Mouse (Mus musculus) kidney, postnatal 0 days (tissue): Measurements from ENCODE around the gene Lman2l. TPM values are rescaled to one million over a fixed set of nuclear protein-coding genes. Genes with fewer than 3 reads are reported as not detected.

Experiments
- ATAC-seq: fragments of 200-750 bp; cut with Nextera tagmentation; replicated peaks from 2 replicates; pipeline ENCODE4 v1.8.0; 2017; ENCODE audit warnings: low read depth, moderate number of reproducible peaks, moderate TSS enrichment, moderate library complexity; ENCODE audit not compliant: low FRiP score
- DNase-seq: peaks from one replicate; pipeline ENCODE4 v3.0.0-alpha.2; 2016; ENCODE audit warnings: low spot score
- H3K27ac ChIP-seq: fragments of 300-500 bp; sonication (generic); 2 replicates; pipeline ENCODE4 v1.5.1; 2014; ENCODE audit warnings: mild to moderate bottlenecking
- H3K27me3 ChIP-seq: fragments of 300-500 bp; sonication (generic); 2 replicates; pipeline ENCODE4 v1.6.1; 2014; ENCODE audit warnings: low read length, mixed read lengths; ENCODE audit not compliant: insufficient read depth
- H3K36me3 ChIP-seq: fragments of 300-500 bp; sonication (generic); 2 replicates; pipeline ENCODE4 v1.6.1; 2014; ENCODE audit warnings: low read length, mixed read lengths; ENCODE audit not compliant: insufficient read depth
- H3K4me1 ChIP-seq: fragments of 300-500 bp; sonication (generic); replicated peaks from 2 replicates; pipeline ENCODE4 v1.6.1; 2014; ENCODE audit warnings: antibody characterized with exemption, low read length, mixed read lengths; ENCODE audit not compliant: insufficient read depth
- H3K4me2 ChIP-seq: fragments of 300-500 bp; sonication (generic); 2 replicates; pipeline ENCODE4 v1.6.1; 2014; ENCODE audit warnings: mild to moderate bottlenecking, low read length, moderate library complexity, mixed read lengths
- H3K4me3 ChIP-seq: fragments of 300-500 bp; sonication (generic); replicated peaks from 2 replicates; pipeline ENCODE4 v1.5.1; 2014; ENCODE audit warnings: low read depth, low read length
- H3K9ac ChIP-seq: fragments of 300-500 bp; sonication (generic); 2 replicates; pipeline ENCODE4 v1.6.1; 2014; ENCODE audit warnings: low read depth, low read length
- H3K9me3 ChIP-seq: fragments of 300-500 bp; sonication (generic); replicated peaks from 2 replicates; pipeline ENCODE4 v1.6.1; 2016; ENCODE audit warnings: low read length, inconsistent platforms, mixed read lengths
- CTCF ChIP-seq: IDR thresholded peaks from 2 replicates; pipeline ENCODE4 v1.5.1; 2016; ENCODE audit warnings: antibody characterized with exemption, low read depth, mild to moderate bottlenecking, moderate library complexity
- WGBS: fragments of 180-500 bp; shearing (Covaris S2); extraction: QIAGEN DNeasy Blood & Tissue Kit; methylation state at CpG from one replicate; pipeline ENCODE4 v1.1.7; 2014; 5-methylcytosine and 5-hydroxymethylcytosine counted together
- polyA plus RNA-seq: library from polyadenylated mRNA; unstranded; fragments of >200 nt; fragmentation: Nextera tagmentation; extraction: Ambion mirVana; gene quantifications from 2 replicates; pipeline ENCODE4 v1.2.1, GENCODE M21; 2015

The Lman2l gene
- polyA plus RNA-seq, result 35.9 and 38.3 TPM in 2 replicates

- no peaks in the 10 kb centered on the region for H3K9me3 ChIP-seq
- DNase-seq (peak; percentile 99), ATAC-seq (peak; percentile 99)
- peak; percentile 23; the same call in 1 of the 2 replicates for TF ChIP-seq CTCF
- 0 out of 2 replicates have a peak, but pooled peaks cover 4% of the 10 kb centered on the region for H3K4me1 ChIP-seq
- 0 out of 2 replicates have a peak, but pooled peaks cover 2% of the 10 kb centered on the region for H3K36me3 ChIP-seq
- WGBS, result under 1% methylated on average over 57 of the region's 57 CpGs
- peak within 1 kb of the TSS; percentile 87 for H3K27ac ChIP-seq
- no peaks in the 10 kb centered on the region for H3K27me3 ChIP-seq
- peak within 1 kb of the TSS; percentile 81 for H3K9ac ChIP-seq
- H3K4me2 ChIP-seq, result peak within 1 kb of the TSS; percentile 91
- H3K4me3 ChIP-seq, result peak within 1 kb of the TSS; percentile 91
Measured at GRCm38 (mm10) chr1:36444471-36445464, at the start of gene Lman2l. TSS of gene Lman2l (minus strand) at chr1:36445271.

- Histone ChIP-seq H3K9me3 (no peaks in the 10 kb centered on the region), H3K27me3 (no peaks in the 10 kb centered on the region), H3K27ac (no peak overlapping the region), H3K4me2 (no peak overlapping the region), H3K36me3 (peaks cover 1% of the 10 kb centered on the region; the same call in 1 of the 2 replicates), H3K9ac (no peak overlapping the region), H3K4me1 (no peaks in the 10 kb centered on the region), H3K4me3 (no peak overlapping the region)
- ATAC-seq (no peak), DNase-seq (no peak)
- no peak for TF ChIP-seq CTCF
- 61% methylated on average over 6 of the region's 6 CpGs for WGBS
Measured at GRCm38 (mm10) chr1:36493299-36493698, 48.2 kb upstream of the Lman2l start.

- peak; percentile 92 for ATAC-seq
- no peak overlapping the region for H3K4me3 ChIP-seq
- H3K36me3 ChIP-seq, result no peaks in the 10 kb centered on the region
- H3K9ac ChIP-seq, result no peak overlapping the region
- H3K9me3 ChIP-seq, result no peaks in the 10 kb centered on the region
- no peaks in the 10 kb centered on the region for H3K27me3 ChIP-seq
- no peak overlapping the region for H3K27ac ChIP-seq
- peak; percentile 88 for DNase-seq
- peak; percentile 87 for TF ChIP-seq CTCF
- 34% methylated on average over 9 of the region's 9 CpGs for WGBS
- no peaks in the 10 kb centered on the region for H3K4me1 ChIP-seq
- H3K4me2 ChIP-seq, result no peak overlapping the region
Measured at GRCm38 (mm10) chr1:36492416-36493139, 47.5 kb upstream of the Lman2l start.

- H3K27ac ChIP-seq, result no peak overlapping the region
- no peak overlapping the region for H3K4me2 ChIP-seq
- 83% methylated on average over 6 of the region's 6 CpGs for WGBS
- no peak overlapping the region for H3K9ac ChIP-seq
- no peaks in the 10 kb centered on the region for H3K9me3 ChIP-seq
- no peaks in the 10 kb centered on the region for H3K27me3 ChIP-seq
- H3K4me3 ChIP-seq, result no peak overlapping the region
- H3K4me1 ChIP-seq, result no peaks in the 10 kb centered on the region
- no peak for TF ChIP-seq CTCF
- ATAC-seq (no peak), DNase-seq (no peak)
- no peaks in the 10 kb centered on the region for H3K36me3 ChIP-seq
Measured at GRCm38 (mm10) chr1:36489661-36490060, 44.6 kb upstream of the Lman2l start.

GRCm38 (mm10) chr1:36487111-36487510 lies 42.0 kb upstream of the Lman2l start:
- Histone ChIP-seq H3K9ac (no peak overlapping the region), H3K9me3 (no peaks in the 10 kb centered on the region), H3K4me2 (no peak overlapping the region), H3K27ac (no peak overlapping the region), H3K27me3 (no peaks in the 10 kb centered on the region), H3K4me3 (no peak overlapping the region), H3K4me1 (no peaks in the 10 kb centered on the region), H3K36me3 (no peaks in the 10 kb centered on the region)
- no peak for DNase-seq
- TF ChIP-seq CTCF, result no peak
- ATAC-seq, result no peak
- 57% methylated on average over 9 of the region's 9 CpGs for WGBS

GRCm38 (mm10) chr1:36485080-36485479 lies 40.0 kb upstream of the Lman2l start:
- TF ChIP-seq CTCF, result no peak
- no peak for ATAC-seq
- no peak for DNase-seq

More at GRCm38 (mm10) chr1:36485080-36485479, 40.0 kb upstream of the Lman2l start:
- H3K4me2 ChIP-seq, result no peak overlapping the region
- H3K36me3 ChIP-seq, result no peaks in the 10 kb centered on the region
- WGBS, result 65% methylated on average over 7 of the region's 7 CpGs
- H3K9ac ChIP-seq, result no peak overlapping the region
- H3K27ac ChIP-seq, result no peak overlapping the region
- H3K4me1 ChIP-seq, result peaks cover 2% of the 10 kb centered on the region; the same call in 1 of the 2 replicates
- no peaks in the 10 kb centered on the region for H3K9me3 ChIP-seq
- H3K27me3 ChIP-seq, result no peaks in the 10 kb centered on the region
- H3K4me3 ChIP-seq, result no peak overlapping the region
